Mouse (Mus musculus): ENCODE data around the gene Upp2. TPM values are rescaled to one million over a fixed set of nuclear protein-coding genes. Genes with fewer than 3 reads are reported as not detected.

Gene Upp2
- polyA plus RNA-seq, 1 experiment from 2014 or later = 8.2 TPM

GRCm38 (mm10) chr2:58828910-58829600, 262.0 kb downstream of the Upp2 start:
- Histone ChIP-seq H3K9ac (no peak overlapping the region), H3K36me3 (no peaks in the 10 kb centered on the region), H3K4me1 (0 out of 2 replicates have a peak, but pooled peaks cover under 1% of the 10 kb centered on the region), H3K9me3 (no peaks in the 10 kb centered on the region), H3K4me2 (no peak overlapping the region), H3K27me3 (no peaks in the 10 kb centered on the region), H3K27ac (no peak overlapping the region; the same call in 1 of the 2 replicates), H3K4me3 (no peak overlapping the region)
- 50% methylated on average over 3 of the region's 3 CpGs for whole genome bisulfite sequencing
- no peak for ATAC-seq (ENCODE audit: insufficient number of reproducible peaks, low FRiP score, low TSS enrichment, low read depth)

GRCm38 (mm10) chr2:58829981-58830742, 263.1 kb downstream of the Upp2 start:
- 34% methylated on average over 7 of the region's 7 CpGs for WGBS
- H3K27ac ChIP-seq = peak overlapping the region; percentile 33; the same call in 1 of the 2 replicates
- no peak for ATAC-seq (ENCODE audit: insufficient number of reproducible peaks, low FRiP score, low TSS enrichment, low read depth)

GRCm38 (mm10) chr2:58832253-58832980, 265.3 kb downstream of the Upp2 start:
- no peak for ATAC-seq (ENCODE audit: insufficient number of reproducible peaks, low FRiP score, low TSS enrichment, low read depth)
- Histone ChIP-seq H3K27me3 (no peaks in the 10 kb centered on the region), H3K36me3 (no peaks in the 10 kb centered on the region), H3K4me3 (no peak overlapping the region), H3K4me2 (no peak overlapping the region), H3K9me3 (no peaks in the 10 kb centered on the region), H3K4me1 (peaks cover 10% of the 10 kb centered on the region), H3K27ac (no peak overlapping the region), H3K9ac (no peak overlapping the region)
- WGBS = 85% methylated on average over 20 of the region's 20 CpGs

More at GRCm38 (mm10) chr2:58829981-58830742, 263.1 kb downstream of the Upp2 start:
- Histone ChIP-seq H3K4me3 (no peak overlapping the region), H3K9ac (no peak overlapping the region), H3K36me3 (no peaks in the 10 kb centered on the region), H3K9me3 (no peaks in the 10 kb centered on the region), H3K4me2 (no peak overlapping the region), H3K4me1 (peaks cover 5% of the 10 kb centered on the region; the same call in 1 of the 2 replicates), H3K27me3 (no peaks in the 10 kb centered on the region)

GRCm38 (mm10) chr2:58841021-58841420, 273.9 kb downstream of the Upp2 start:
- WGBS = 71% methylated on average over 3 of the region's 3 CpGs
- ATAC-seq (ENCODE audit: insufficient number of reproducible peaks, low FRiP score, low TSS enrichment, low read depth) = no peak
- Histone ChIP-seq H3K36me3 (no peaks in the 10 kb centered on the region), H3K9me3 (no peaks in the 10 kb centered on the region), H3K27ac (no peak overlapping the region), H3K9ac (no peak overlapping the region), H3K4me1 (no peaks in the 10 kb centered on the region; the same call in 1 of the 2 replicates), H3K4me3 (no peak overlapping the region), H3K4me2 (no peak overlapping the region), H3K27me3 (no peaks in the 10 kb centered on the region)

- ATAC-seq (ENCODE audit: insufficient number of reproducible peaks, low FRiP score, low TSS enrichment, low read depth) = no peak
- no peak overlapping the region for H3K4me3 ChIP-seq
- no peaks in the 10 kb centered on the region for H3K9me3 ChIP-seq
- no peak overlapping the region for H3K9ac ChIP-seq
- no peaks in the 10 kb centered on the region for H3K4me1 ChIP-seq
- WGBS = 66% methylated on average over 4 of the region's 4 CpGs
- H3K4me2 ChIP-seq = no peak overlapping the region
- H3K27ac ChIP-seq = no peak overlapping the region
- no peaks in the 10 kb centered on the region for H3K27me3 ChIP-seq
- no peaks in the 10 kb centered on the region for H3K36me3 ChIP-seq
Measured at GRCm38 (mm10) chr2:58842443-58842842, 275.3 kb downstream of the Upp2 start.

Other genes starting within 250 kb of the Upp2 start
- 0.05 and 0.17 TPM in 2 replicates for gene Acvr1c, start 209.4 kb upstream of the Upp2 start, polyA plus RNA-seq (2015; fragmentation: Nextera tagmentation; extraction: Ambion mirVana)
- not detected in 2 replicates for gene Gm17409, start 97.2 kb upstream of the Upp2 start, polyA plus RNA-seq (2015; fragmentation: Nextera tagmentation; extraction: Ambion mirVana)
- 8.1 and 8.7 TPM in 2 replicates for gene Acvr1, start 141 bp upstream of the Upp2 start, polyA plus RNA-seq (2015; fragmentation: Nextera tagmentation; extraction: Ambion mirVana)

Measured in limb, embryonic 15.5 days (tissue).